Mouse (Mus musculus): ENCODE data around the gene Thsd7a.

DNA sequence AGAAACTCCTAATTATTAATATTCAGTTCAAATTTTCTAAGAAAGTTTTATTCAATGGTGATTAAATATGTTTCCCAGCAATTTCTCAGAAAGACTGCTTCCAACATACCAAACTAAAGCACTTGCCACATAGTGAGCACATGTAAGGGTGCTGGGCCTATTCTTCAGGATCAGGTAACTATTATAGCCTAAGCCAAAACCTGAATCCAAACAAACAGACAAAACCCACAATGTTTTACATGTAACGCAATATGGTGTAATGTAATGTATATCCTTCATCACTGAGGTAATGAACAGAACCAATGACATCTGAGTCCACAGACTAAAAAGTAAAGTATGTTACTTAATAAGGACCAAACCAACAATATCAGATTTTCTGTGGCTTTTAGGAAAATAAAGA is 346.2 kb downstream of the Thsd7a start:
- TF ChIP-seq CTCF (IDR thresholded peaks at IDR 0.05; ENCODE audit: low read depth, low read length) = no peak
- TF ChIP-seq POLR2A (IDR thresholded peaks at IDR 0.05; ENCODE audit: insufficient read depth, low read length) = no peak
- no peak for TF ChIP-seq EP300 (IDR thresholded peaks at IDR 0.05; ENCODE audit: insufficient read depth, low read depth, low read length)

Measured in ES-Bruce4 (cell line).